Mouse (Mus musculus): ENCODE measurements around the gene Hdac10.

Hdac10 gene

GRCm38 (mm10) chr15:89124312-89124711 lies 4.2 kb downstream of the Hdac10 start:
- no peak for DNase-seq (ENCODE audit: low spot score in 2 of 2)

GRCm38 (mm10) chr15:89123595-89123994 lies 4.9 kb downstream of the Hdac10 start:
- DNase-seq (ENCODE audit: low spot score in 2 of 2), result no peak

GRCm38 (mm10) chr15:89122649-89123366 lies 5.7 kb downstream of the Hdac10 start, which contains the start of gene Tubgcp6:
Gene Tubgcp6, minus strand, starts transcription at chr15:89123112.
- DNase-seq (ENCODE audit: low spot score in 2 of 2), result peak; percentile 89 to 94

- DNase-seq (ENCODE audit: low spot score in 2 of 2), result no peak
Measured at GRCm38 (mm10) chr15:89118007-89118406, 10.5 kb downstream of the Hdac10 start.

DNA sequence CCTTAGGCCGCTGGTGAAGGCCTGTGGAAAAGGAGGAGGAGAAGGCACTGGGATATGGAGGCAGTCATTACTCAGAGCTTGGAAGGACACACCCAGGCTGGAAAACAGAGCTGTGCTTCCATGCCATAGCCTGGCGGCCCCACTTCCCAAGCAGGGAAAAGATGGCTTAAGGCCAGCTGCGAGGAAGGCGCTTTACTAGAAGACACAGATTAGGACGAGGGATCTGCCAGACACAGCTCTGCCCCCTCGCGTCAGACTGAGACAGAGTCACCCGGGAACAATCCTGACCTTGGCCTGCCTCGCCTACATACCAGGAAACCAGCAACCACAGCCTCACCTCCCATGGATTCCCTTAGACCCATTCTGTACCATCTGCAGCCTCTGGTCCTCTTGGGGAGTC lies 18.4 kb downstream of the Hdac10 start:
- DNase-seq (ENCODE audit: low spot score in 2 of 2), result no peak

DNA sequence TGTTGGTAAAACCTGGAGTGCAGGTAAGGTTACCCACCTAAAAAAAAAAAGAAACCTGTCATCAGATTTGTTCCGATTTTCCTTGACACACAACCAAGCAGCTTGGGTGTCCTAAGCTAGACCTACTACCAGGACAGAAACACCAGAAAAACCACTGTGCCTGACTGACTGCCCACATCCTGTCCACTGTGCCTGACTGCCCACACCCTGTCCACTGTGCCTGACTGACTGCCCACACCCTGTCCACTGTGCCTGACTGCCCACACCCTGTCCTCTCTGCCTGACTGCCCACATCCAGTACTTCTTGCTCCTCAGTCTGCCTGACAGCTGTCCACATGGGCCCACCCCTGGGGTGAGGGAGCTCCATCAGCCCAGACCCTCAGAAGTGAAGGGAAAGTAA lies 21.5 kb downstream of the Hdac10 start:
- DNase-seq (ENCODE audit: low spot score in 2 of 2), result no peak

DNA sequence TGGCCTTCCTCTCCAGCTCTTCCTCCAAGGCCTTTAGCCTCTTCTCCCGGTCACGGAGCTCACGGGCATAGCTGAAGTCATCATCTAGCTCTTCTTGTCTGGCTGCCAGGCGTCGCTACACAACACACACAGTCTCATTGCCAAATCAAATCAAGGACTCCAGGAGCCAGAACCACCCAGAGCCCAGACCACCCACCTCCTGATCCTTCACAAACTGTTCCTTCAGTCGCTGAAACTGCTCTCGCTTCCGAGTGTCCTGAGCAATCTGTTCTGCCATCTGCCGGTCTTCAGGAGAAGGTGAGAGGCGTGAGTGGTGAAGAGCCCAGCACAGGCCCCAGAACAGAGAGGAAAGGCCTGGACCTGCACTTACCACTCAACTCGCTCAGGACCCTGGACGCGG lies 22.4 kb downstream of the Hdac10 start:
- no peak for DNase-seq (ENCODE audit: low spot score in 2 of 2)

GRCm38 (mm10) chr15:89104425-89104824 lies 24.1 kb downstream of the Hdac10 start:
- DNase-seq (ENCODE audit: low spot score in 2 of 2), result no peak

DNA sequence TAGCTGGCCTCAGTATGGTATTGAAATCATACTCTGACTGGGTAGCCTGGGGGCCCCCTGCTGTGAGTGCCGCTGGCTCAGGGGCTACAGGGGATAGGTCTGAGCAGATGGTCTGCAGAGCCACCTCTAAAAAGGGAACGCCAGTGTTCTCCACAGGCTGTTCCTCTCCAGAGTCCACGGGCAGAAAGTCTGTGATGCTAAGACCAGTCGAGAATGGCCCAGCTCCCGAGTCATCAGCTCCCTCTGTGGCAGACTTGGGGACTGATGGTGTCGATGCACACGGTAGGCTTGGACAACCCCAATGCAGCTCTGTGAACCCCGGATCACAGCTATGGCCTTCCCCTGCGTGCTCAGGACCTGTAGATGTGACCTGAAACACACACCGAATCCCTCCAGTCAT lies 24.6 kb downstream of the Hdac10 start:
- no peak for DNase-seq (ENCODE audit: low spot score in 2 of 2)

- DNase-seq (ENCODE audit: low spot score in 2 of 2), result no peak
Measured at GRCm38 (mm10) chr15:89102646-89103045, 25.9 kb downstream of the Hdac10 start.

DNA sequence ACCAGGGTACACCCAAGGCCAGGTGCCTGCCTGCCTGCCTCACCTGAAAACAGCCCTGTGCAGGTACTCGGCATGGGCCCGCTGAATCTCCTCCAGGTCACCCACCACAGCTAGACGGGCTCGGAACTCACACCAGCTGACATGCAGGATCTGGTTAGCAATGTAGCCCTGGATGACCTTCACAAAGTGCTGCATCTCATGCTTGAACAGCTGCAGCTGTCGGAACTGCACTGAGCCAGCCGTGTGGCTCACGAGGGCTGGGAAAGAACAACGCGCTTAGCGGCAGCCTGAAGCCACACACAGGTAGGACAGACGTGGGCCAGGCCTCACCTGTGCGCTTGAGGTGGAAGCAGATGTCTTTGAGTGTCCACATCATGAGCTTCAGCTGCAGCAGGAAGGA lies 27.7 kb downstream of the Hdac10 start:
- DNase-seq (ENCODE audit: low spot score in 2 of 2), result no peak

DNA sequence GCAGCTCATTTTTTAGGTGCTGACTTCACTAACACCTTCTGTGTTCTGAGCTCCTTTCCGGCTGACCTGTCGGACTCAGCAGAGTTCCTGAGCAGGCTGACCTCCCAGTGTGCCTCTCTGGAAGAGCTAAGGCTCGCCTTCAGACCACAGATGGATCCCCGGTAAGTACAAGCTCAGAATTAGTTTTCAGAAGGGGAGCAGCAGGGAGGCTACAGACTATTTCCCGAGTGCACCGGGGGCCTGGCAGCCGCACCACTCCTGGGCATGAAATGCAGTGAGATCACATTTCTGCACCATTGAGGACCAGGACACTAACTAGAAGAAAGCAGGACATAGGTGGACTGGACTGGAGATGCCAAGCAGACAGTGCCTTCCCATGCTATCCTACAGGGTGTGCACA lies 29.9 kb downstream of the Hdac10 start:
- DNase-seq (ENCODE audit: low spot score in 2 of 2), result no peak

DNA sequence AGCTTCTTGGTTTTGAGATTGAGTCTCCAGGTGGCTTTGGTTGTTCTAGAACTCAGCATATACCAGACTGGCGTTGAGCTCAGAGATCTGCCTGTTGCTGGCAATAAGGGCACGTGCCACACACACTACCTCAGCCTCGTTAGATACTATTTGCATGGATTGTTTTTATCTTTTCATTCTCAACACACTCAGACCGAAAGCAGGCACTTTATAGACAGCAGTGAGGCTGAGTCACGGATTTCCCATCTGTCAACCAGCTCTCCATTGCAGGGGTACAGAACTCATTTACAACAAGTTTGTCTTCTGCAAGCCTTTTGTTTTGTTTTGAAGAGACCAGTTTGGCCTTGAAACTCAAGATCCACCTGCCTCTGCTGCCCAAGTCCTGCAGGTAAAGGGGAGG lies 31.1 kb downstream of the Hdac10 start:
- no peak for DNase-seq (ENCODE audit: low spot score in 2 of 2)

DNA sequence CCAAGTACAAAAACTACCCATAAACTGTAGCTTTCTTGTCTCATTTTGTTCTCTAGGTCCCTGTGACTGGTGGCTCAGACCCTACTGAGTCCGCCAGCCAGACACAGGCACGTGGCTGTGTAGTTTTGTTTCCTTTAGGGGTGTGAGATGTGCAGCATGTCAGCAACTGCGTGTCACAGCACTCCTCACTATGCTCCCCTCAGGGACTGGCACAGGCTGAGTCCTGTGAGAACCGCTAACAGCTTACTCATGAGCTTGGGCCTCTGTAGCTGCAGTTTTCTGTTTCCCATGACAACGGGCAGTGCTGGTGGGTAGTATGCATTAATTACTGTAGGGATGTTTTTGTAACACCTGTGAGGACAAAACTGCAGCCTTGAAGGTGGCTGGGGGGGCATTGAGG lies 36.3 kb downstream of the Hdac10 start:
- no peak for DNase-seq (ENCODE audit: low spot score in 2 of 2)

DNA sequence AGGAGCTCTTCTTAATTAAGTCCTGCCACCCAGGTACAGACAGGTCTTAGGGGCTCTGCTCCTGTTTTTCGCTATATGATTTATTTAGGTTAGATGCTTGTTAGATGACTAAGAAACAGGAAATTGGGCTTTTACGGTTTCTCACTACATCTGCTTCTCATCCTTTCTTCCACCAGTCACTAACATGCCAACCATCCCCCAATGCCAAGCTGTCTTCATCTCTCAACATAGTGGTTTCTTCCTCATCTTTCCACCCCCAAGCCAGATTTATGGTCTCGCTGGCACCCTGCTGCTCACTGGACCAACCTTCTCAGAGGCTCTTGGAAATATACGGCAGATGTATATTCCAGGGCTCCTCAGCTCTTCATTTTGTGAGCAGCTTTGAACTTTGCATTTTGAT lies 37.8 kb downstream of the Hdac10 start:
- DNase-seq (ENCODE audit: low spot score in 2 of 2), result no peak

DNA sequence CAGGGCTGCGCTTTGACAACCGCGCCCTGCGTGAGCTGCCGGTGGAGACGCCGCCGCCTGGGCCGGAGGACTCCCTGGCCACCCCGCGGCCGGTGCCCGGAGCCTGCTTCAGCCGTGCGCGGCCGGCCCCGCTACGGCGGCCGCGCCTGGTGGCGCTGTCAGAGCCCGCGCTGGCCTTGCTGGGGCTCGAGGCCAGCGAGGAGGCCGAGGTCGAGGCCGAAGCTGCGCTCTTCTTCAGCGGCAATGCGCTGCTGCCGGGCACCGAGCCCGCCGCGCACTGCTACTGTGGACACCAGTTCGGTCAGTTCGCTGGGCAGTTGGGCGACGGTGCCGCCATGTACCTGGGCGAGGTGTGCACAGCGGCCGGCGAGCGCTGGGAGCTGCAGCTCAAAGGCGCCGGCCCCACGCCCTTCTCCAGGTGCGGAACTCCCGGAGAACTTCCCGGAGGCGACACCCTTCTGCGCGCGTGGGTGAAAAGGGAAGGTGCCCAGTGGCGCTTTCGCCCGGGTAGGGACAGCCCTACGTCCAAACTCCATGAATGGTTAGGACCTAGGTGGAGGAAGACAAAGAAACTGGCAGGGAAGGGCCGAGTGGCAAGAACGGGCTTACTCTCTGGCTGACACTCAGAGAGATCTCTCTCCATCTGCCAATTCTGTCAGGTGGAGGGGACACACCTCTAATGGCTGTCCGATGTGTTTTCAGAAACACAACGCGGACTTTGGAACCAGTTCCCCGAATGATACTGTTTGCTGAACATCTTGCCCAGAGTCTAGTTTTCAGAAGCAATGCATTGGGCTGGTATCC lies 39.0 kb downstream of the Hdac10 start:
- no peak for DNase-seq (ENCODE audit: low spot score in 2 of 2)

DNA sequence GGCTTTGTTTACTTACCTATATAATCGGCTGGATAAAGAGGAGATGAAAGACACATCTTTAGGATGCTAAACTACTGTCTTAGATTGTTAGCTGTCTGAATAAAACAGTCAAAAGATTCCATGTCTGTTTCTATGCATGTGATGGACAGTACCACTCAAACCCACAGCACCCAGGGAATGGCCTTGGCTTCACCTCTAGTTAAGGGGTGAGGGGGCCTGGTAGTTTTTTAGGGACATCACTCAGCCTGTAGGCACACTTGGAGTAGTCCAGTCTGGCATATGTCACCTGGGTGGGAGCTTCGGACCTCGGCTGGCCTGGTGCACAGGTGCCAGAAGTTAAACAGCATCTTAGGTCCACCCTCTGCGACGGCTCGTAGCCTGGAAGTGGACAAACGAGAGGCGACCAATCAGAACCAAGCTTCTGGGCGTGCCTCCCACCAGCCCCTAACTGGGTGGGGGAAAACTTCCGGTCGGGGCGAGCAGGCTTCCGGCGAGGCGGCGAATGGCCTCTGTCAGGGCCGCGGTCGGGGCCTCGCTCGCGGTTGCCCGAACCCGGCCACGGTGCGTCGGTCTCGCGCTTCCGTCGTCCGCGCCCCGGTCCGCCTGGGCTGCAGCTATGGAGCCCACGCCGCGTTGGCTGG lies 39.8 kb downstream of the Hdac10 start, which contains the start of gene Selenoo:
Selenoo (plus strand) TSS at position 478 of the 641 bp plus-strand sequence.
- peak; percentile 90 to 93 for DNase-seq (ENCODE audit: low spot score in 2 of 2)

DNA sequence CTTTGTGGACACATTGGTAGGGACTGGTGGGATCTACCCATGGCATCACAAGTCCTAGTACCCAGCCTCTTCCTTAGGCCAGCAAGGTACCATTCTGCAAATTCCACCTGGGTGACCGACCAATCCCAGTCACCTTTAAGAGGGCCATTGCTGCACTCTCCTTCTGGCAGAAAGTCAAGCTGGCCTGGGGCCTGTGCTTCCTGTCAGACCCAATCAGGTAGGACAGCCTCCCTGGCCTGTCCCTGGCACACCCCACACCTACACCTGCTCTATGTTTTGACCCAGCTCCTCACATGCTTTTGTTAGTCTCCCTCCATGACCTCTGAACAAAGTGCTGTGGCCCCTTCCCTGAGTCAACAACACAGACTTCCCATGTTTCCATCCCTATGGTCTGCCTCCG lies 43.7 kb downstream of the Hdac10 start:
- DNase-seq (ENCODE audit: low spot score in 2 of 2), result no peak

- DNase-seq (ENCODE audit: low spot score in 2 of 2), result no peak
Measured at GRCm38 (mm10) chr15:89083906-89084305, 44.6 kb downstream of the Hdac10 start.

- DNase-seq (ENCODE audit: low spot score in 2 of 2), result peak; percentile 43 to 60
Measured at GRCm38 (mm10) chr15:89078208-89078836, 50.2 kb downstream of the Hdac10 start.

- peak; percentile 42 to 55 for DNase-seq (ENCODE audit: low spot score in 2 of 2)
Measured at GRCm38 (mm10) chr15:89076156-89076731, 52.3 kb downstream of the Hdac10 start.
